Comparison of ENCODE assay signal across 13 mouse cellular contexts in genomic region chr19:10482703-10483102, GRCm38 (mm10). TPM values are rescaled to one million over a fixed set of nuclear protein-coding genes. Genes with fewer than 3 reads are reported as not detected.
DNase-seq lines count a peak whose midpoint lies in the region; ATAC-seq and TF ChIP-seq lines count a peak whose summit lies in the region.
"Had no signal": no experiment of that assay in that cellular context is flagged by ENCODE, and none has a peak within 500 bp of the region (broad histone marks: within the 10 kb centered on the region; RNA-seq: fewer than 3 reads in every experiment).

Ppp1r32 (minus strand) TSS chr19:10482928.

- H3K9me3 ChIP-seq in heart, embryonic 12.5 days (replicated peaks), result no peaks in the 10 kb centered on the region
- no peaks in the 10 kb centered on the region for H3K9me3 ChIP-seq in forebrain, embryonic 11.5 days (ENCODE audit: control insufficient read depth, low read length)
- H3K9me3 ChIP-seq in limb, embryonic 14.5 days (ENCODE audit: control insufficient read depth, low read length), result no peaks in the 10 kb centered on the region
- H3K9me3 ChIP-seq: embryonic facial prominence, embryonic 15.5 days; limb, embryonic 15.5 days; stomach, embryonic 15.5 days had no signal

- H3K9ac ChIP-seq in heart, embryonic 12.5 days, result no peak within 1 kb of the TSS
- no peak within 1 kb of the TSS for H3K9ac ChIP-seq in forebrain, embryonic 11.5 days (ENCODE audit: low read length)
- H3K9ac ChIP-seq in limb, embryonic 14.5 days (ENCODE audit: low read depth, low read length, severe bottlenecking), result no peak within 1 kb of the TSS
- H3K9ac ChIP-seq: embryonic facial prominence, embryonic 15.5 days; limb, embryonic 15.5 days; stomach, embryonic 15.5 days had no signal

- no peak within 1 kb of the TSS for H3K4me2 ChIP-seq in heart, embryonic 12.5 days
- no peak within 1 kb of the TSS for H3K4me2 ChIP-seq in forebrain, embryonic 11.5 days (ENCODE audit: low read depth, low read length, severe bottlenecking)
- no peak within 1 kb of the TSS for H3K4me2 ChIP-seq in limb, embryonic 14.5 days (replicated peaks; ENCODE audit: low read depth, low read length, severe bottlenecking)
- H3K4me2 ChIP-seq: embryonic facial prominence, embryonic 15.5 days; limb, embryonic 15.5 days; stomach, embryonic 15.5 days had no signal

- peak; percentile 35; the same call in 1 of the 2 replicates for ATAC-seq in heart, embryonic 12.5 days (ENCODE audit: insufficient number of reproducible peaks, low FRiP score)
- ATAC-seq in forebrain, embryonic 11.5 days (replicated peaks; ENCODE audit: low FRiP score), result peak; percentile 76
- no peak for ATAC-seq in limb, embryonic 14.5 days (ENCODE audit: low FRiP score, low read depth)

- 27% methylated on average over 6 of the region's 6 CpGs for WGBS in heart, embryonic 12.5 days
- 29% methylated on average over 6 of the region's 6 CpGs for WGBS in forebrain, embryonic 11.5 days
- WGBS in limb, embryonic 14.5 days, result 39% methylated on average over 6 of the region's 6 CpGs

- H3K27ac ChIP-seq in heart, embryonic 12.5 days (ENCODE audit: poor library complexity, severe bottlenecking), result no peak within 1 kb of the TSS
- H3K27ac ChIP-seq in forebrain, embryonic 11.5 days (ENCODE audit: low read depth, low read length), result no peak within 1 kb of the TSS
- H3K27ac ChIP-seq in limb, embryonic 14.5 days (replicated peaks; ENCODE audit: low read depth, low read length), result no peak within 1 kb of the TSS
- H3K27ac ChIP-seq: embryonic facial prominence, embryonic 15.5 days; limb, embryonic 15.5 days; stomach, embryonic 15.5 days had no signal

- H3K4me3 ChIP-seq in heart, embryonic 12.5 days, result no peak within 1 kb of the TSS
- H3K4me3 ChIP-seq in forebrain, embryonic 11.5 days (ENCODE audit: low read depth, low read length), result no peak within 1 kb of the TSS
- no peak within 1 kb of the TSS for H3K4me3 ChIP-seq in limb, embryonic 14.5 days (replicated peaks; ENCODE audit: low read length)
- H3K4me3 ChIP-seq: embryonic facial prominence, embryonic 15.5 days; limb, embryonic 15.5 days; stomach, embryonic 15.5 days had no signal

- H3K27me3 ChIP-seq in heart, embryonic 12.5 days (replicated peaks), result peaks cover 73% of the 10 kb centered on the region
- H3K27me3 ChIP-seq in forebrain, embryonic 11.5 days (ENCODE audit: control insufficient read depth, insufficient read depth, low read length), result no peaks in the 10 kb centered on the region
- H3K27me3 ChIP-seq in limb, embryonic 14.5 days (ENCODE audit: control insufficient read depth, insufficient read depth, low read length), result no peaks in the 10 kb centered on the region

- no peak for TF ChIP-seq POLR2A in limb, embryonic 14.5 days (IDR thresholded peaks at IDR 0.05; ENCODE audit: borderline replicate concordance, extremely low read depth, insufficient read depth, insufficient read length)

- H3K36me3 ChIP-seq in heart, embryonic 12.5 days, result no peaks in the 10 kb centered on the region
- no peaks in the 10 kb centered on the region for H3K36me3 ChIP-seq in forebrain, embryonic 11.5 days (ENCODE audit: control insufficient read depth, insufficient read depth, low read length)
- H3K36me3 ChIP-seq in limb, embryonic 14.5 days (ENCODE audit: control insufficient read depth, insufficient read depth, low read length), result no peaks in the 10 kb centered on the region
- H3K36me3 ChIP-seq: embryonic facial prominence, embryonic 15.5 days; limb, embryonic 15.5 days; stomach, embryonic 15.5 days had no signal

- H3K4me1 ChIP-seq in heart, embryonic 12.5 days (replicated peaks), result peaks cover 13% of the 10 kb centered on the region
- peaks cover 4% of the 10 kb centered on the region; the same call in 1 of the 2 replicates for H3K4me1 ChIP-seq in forebrain, embryonic 11.5 days (replicated peaks; ENCODE audit: control insufficient read depth, insufficient read depth, low read length)
- no peaks in the 10 kb centered on the region for H3K4me1 ChIP-seq in limb, embryonic 14.5 days (ENCODE audit: control insufficient read depth, insufficient read depth, low read length)
- H3K4me1 ChIP-seq: embryonic facial prominence, embryonic 15.5 days had no signal

- no peak for DNase-seq in heart, adult 11 months
- DNase-seq in forebrain, embryonic 11.5 days (ENCODE audit: low spot score), result peak; percentile 77
- peak; percentile 18 for DNase-seq in limb, embryonic 14.5 days (ENCODE audit: low spot score)
- DNase-seq in retina, postnatal 7 days (ENCODE audit: low read depth, low spot score), result peak; percentile 32
- no peak for DNase-seq in right cerebral cortex, postnatal 4 days
- no peak for DNase-seq in kidney, adult 18-20 months
- no peak for DNase-seq in cerebellum, adult 9-10 months
- DNase-seq: adrenal gland, adult 8-10 months; heart, postnatal 36 days had no signal

RNA-seq across cellular contexts. Expression of gene Ppp1r32, which starts in this region (rescaled TPM):
- 0.14 TPM in 1 of 2 replicates, not detected in the other for polyA plus RNA-seq in heart, embryonic 12.5 days (2016; fragmentation: Nextera tagmentation; extraction: Ambion mirVana)
- 0.41 and 0.64 TPM in 2 replicates for polyA plus RNA-seq in forebrain, embryonic 11.5 days (2014; fragmentation: Nextera tagmentation; extraction: Ambion mirVana)
- 0.53 and 0.78 TPM in 2 replicates for polyA plus RNA-seq in limb, embryonic 14.5 days (2012; rRNA removed)
- 0.18 TPM in 1 of 2 replicates, not detected in the other for polyA plus RNA-seq in limb, embryonic 14.5 days (2014; fragmentation: Nextera tagmentation; extraction: Ambion mirVana)

Comparison
In these comparisons a context has a peak if more than half of its experiments do, and no peak if none do; other contexts are left out.
1. Peak in ATAC-seq in heart, embryonic 12.5 days; RNA of the gene not detected or under 1 TPM.
2. Peak in DNase-seq and ATAC-seq in forebrain, embryonic 11.5 days; RNA of the gene not detected or under 1 TPM.
3. Peak in DNase-seq in limb, embryonic 14.5 days; RNA of the gene not detected or under 1 TPM.